Mouse (Mus musculus) bone marrow, adult 2 months (tissue): ENCODE results near the gene Dok1.

Experiments
- CTCF ChIP-seq: fragments of 200-500 bp; IDR thresholded peaks from 2 replicates; pipeline ENCODE4 v1.5.1; 2011; ENCODE audit warnings: low read length, control low read depth; ENCODE audit not compliant: control insufficient read depth, insufficient read depth
- POLR2A ChIP-seq: fragments of 200-500 bp; IDR thresholded peaks from 2 replicates; pipeline ENCODE4 v1.6.1; 2011; ENCODE audit warnings: low read depth, mild to moderate bottlenecking, control low read depth, low read length, borderline replicate concordance; ENCODE audit not compliant: control insufficient read depth

DNA sequence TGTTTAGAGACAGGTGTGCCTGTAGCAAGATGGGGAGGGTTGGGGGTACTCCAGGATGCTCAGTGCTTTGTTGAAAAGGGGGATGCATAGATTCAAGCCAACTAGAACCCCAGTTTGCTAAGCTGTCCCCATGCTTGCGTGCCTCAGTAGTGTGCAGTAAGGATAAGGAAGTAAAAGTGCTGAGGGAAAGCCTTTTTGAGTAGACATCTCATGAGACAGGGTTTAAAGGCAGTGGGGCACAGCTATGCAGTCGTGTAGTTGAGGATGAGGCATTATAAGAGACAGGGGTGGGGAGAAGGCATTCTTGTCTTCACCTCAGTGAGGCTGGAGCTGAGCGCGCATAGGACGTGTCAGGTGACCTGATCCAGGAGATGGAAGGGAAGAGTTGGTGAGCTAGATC lies 7.3 kb upstream of the Dok1 start:
- TF ChIP-seq CTCF, result no peak
- no peak for TF ChIP-seq POLR2A
